Mouse (Mus musculus): ENCODE data around the gene Ppp2r5b. TPM values are rescaled to one million over a fixed set of nuclear protein-coding genes. Genes with fewer than 3 reads are reported as not detected.

The Ppp2r5b gene
- 43.8 and 62.7 TPM in 2 replicates for polyA plus RNA-seq (2012; ENCODE audit: low replicate concordance)

DNA sequence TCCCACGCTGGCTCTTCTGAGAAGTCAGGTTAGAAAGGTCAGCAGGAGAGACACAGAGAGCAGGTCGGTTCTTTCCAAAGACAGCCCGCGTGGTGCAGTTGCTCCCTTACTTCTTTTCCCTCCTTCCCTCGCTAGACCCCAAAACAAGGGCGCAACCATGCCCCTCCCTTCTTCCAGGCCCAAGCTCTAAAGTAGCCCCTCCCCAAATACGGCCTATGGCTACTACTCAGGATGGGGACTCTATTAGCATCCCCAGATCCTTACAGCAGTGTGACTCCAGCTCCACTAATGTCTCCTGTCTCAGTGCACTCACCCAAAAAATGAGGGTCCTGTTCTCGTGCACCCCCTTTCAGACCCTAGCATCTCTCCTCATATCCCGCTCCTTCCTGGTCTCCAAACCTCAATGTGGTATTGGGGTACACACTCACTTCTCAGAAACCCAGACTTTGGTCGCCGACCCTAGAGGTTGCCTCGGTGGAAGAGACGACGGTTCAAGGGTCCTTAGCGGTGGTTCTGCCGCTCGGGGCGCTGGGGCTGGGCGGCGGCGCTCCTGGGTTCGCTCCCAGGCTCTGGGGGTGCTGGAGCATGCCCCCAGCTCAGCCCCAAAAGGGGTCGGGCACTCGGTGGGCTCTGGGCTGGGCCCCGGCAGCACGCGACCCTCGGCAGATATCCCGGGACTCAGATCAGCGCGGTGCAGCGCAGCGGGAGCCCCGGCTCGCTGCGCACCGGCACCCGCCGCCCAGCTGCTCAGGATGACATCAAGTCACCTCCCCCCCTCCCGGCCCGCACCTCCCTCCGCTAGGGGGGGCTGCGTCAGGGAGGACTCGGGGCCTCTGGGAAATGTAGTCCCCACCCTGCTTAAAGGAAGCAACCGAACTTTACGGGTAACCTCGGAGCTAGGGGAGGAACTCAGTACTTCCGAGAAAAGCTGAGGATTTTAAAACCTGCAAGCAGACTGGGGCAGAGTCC is at the start of gene Ppp2r5b:
TSS of gene Ppp2r5b (minus strand) at position 789 of the 969 bp plus-strand sequence.

DNA sequence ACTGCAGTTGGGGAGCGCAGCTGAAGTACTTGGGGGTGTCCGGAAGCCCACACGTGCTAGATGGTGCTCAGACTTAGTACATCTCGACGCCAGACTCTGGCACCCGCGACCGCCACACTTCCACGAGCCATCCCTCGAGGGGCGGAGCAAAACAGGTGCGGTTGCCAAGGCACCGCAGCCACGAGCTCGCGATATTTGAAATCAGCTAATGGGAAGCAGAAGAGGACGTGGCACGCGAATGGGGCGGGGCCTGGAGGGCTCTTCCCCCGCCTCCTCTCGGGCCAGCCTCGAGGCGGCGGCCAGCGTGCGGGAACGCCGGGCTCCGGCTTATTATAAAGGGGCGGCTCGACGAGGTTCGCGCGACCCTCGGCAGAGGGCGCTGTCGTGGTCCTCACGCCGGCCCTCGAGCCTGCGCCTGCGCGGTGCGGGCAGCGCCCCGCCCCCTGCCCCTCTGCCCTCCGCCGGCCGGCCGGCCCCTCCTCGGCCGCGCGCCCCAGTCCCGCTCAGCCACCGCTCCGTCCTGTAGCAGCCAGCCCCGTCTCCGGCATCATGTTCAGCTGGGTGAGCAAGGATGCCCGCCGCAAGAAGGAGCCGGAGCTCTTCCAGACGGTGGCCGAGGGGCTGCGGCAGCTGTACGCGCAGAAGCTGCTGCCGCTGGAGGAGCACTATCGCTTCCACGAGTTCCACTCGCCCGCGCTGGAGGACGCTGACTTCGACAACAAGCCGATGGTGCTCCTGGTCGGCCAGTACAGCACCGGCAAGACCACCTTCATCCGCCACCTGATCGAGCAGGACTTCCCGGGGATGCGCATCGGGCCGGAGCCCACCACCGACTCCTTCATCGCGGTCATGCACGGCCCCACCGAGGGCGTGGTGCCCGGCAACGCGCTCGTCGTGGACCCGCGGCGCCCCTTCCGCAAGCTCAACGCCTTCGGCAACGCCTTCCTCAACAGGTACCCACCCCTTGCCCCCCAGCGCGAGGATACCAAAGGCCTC is 41.1 kb upstream of the Ppp2r5b start, which contains the start of gene Ehd1:
TSS of gene Ehd1 (plus strand) at position 300 of the 996 bp plus-strand sequence.

DNA sequence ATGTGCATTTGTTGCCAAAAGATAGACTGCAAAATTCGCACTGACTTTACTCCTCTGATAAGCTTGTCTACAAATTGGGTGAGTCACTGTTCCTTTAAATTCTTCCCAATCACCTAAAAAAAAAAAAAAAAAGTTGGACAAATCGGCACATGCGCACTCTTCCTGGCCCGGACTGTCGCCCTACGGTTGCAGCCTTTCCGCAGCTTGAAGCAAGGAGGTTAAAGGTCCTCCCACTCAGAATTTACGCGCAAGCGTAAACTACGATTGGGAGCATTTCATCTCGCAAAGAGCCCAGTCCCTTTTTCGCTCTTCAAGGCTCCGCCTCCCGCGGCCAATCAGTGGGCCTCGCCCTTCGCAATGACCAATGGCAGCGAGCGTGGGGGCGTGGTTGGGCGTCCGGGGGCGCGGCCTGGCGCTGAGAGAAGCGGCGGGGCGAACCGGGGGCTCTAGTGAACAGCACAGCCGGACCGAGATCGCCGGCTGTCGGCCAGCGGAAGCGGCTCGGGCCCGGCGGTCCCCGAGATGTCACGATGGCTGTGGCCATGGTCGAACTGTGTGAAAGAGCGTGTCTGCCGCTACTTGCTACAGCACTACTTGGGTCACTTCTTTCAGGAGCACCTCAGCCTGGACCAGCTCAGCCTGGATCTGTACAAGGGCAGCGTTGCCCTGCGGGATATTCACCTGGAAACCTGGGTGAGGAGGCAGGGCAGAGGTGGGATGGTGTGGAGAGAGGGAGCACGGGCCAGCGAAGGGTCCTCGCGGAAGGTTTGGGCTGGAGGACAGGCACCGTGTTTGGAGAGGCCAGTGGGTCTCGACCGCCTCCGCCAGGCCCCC is 5.8 kb upstream of the Ppp2r5b start, which contains the start of gene Atg2a:
TSS of gene Atg2a (plus strand) at position 395 of the 834 bp plus-strand sequence.

DNA sequence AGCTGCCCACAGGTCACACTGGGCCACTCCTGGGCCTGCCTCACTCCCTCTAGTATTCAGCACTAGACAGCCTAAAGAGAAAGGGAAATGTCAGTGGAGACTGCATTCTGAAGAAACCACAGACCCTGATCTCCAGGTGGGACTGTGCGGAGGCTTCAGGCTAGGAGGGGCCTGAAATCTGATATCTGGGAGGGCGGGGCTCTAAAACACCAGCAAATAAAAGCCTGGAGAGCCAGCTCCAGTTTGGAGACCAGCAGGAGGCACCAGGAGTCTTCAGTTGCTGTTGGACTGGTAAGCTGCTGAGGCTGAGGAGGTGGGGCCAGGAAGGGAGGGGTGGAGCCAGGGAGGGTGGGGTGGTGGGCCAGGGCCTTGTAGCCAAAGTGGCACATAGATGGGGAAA is 9.5 kb downstream of the Ppp2r5b start, which contains the start of gene Gpha2:
TSS of gene Gpha2 (plus strand) at position 246 of the 400 bp plus-strand sequence.

DNA sequence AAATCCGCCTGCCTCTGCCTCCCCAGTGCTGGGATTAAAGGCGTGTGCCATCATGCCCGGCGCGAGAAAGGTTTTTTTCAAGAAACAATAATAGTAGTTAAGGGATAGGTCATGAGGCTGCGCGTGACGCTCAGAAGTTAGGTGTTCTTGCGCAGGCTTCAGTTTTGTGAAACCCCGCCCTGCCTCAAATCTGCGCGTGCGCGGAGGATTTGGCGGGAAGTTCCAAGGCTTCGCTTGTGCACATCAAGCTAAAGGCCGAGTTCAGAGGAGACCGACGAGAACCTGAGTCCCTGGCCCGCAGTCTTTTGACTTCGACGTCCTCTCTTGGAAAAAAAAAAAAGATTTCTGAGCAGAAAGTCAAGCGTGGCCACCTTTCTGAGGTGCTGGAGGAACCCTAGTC is 51.5 kb downstream of the Ppp2r5b start, which contains the start of gene Majin:
TSS of gene Majin (plus strand) at position 258 of the 400 bp plus-strand sequence.

Other genes with a start within 250 kb of the Ppp2r5b start
- not detected in 2 replicates for gene Slc22a20, start 249.7 kb downstream of the Ppp2r5b start, polyA plus RNA-seq (2012; ENCODE audit: low replicate concordance)
- 55.8 and 154 TPM in 2 replicates for gene Capn1, start 220.0 kb downstream of the Ppp2r5b start, polyA plus RNA-seq (2012; ENCODE audit: low replicate concordance)
- gene Syvn1, start 189.3 kb downstream of the Ppp2r5b start, polyA plus RNA-seq (2012; ENCODE audit: low replicate concordance), result 393 and 539 TPM in 2 replicates
- 25.7 and 36.4 TPM in 2 replicates for gene Mrpl49, start 178.1 kb downstream of the Ppp2r5b start, polyA plus RNA-seq (2012; ENCODE audit: low replicate concordance)
- gene Fau, start 178.0 kb downstream of the Ppp2r5b start, polyA plus RNA-seq (2012; ENCODE audit: low replicate concordance), result 4,240 and 4,981 TPM in 2 replicates
- gene Znhit2, start 174.7 kb downstream of the Ppp2r5b start, polyA plus RNA-seq (2012; ENCODE audit: low replicate concordance), result 58.8 and 66.2 TPM in 2 replicates
- gene Tm7sf2, start 167.5 kb downstream of the Ppp2r5b start, polyA plus RNA-seq (2012; ENCODE audit: low replicate concordance), result 10.6 and 16.3 TPM in 2 replicates
- gene Vps51, start 158.6 kb downstream of the Ppp2r5b start, polyA plus RNA-seq (2012; ENCODE audit: low replicate concordance), result 52.2 and 188 TPM in 2 replicates
- gene Tmem262, start 155.8 kb downstream of the Ppp2r5b start, polyA plus RNA-seq (2012; ENCODE audit: low replicate concordance), result not detected in 2 replicates
- 0.19 TPM in 1 of 2 replicates, not detected in the other for gene Gm28374, start 153.6 kb downstream of the Ppp2r5b start, polyA plus RNA-seq (2012; ENCODE audit: low replicate concordance)
- 67.9 and 70.2 TPM in 2 replicates for gene Zfpl1, start 150.9 kb downstream of the Ppp2r5b start, polyA plus RNA-seq (2012; ENCODE audit: low replicate concordance)
- gene Cdca5, start 150.9 kb downstream of the Ppp2r5b start, polyA plus RNA-seq (2012; ENCODE audit: low replicate concordance), result 1.7 and 2.3 TPM in 2 replicates
- gene AC131692.1, start 141.5 kb downstream of the Ppp2r5b start, polyA plus RNA-seq (2012; ENCODE audit: low replicate concordance), result 1.7 and 2.1 TPM in 2 replicates
- gene Naaladl1, start 130.1 kb downstream of the Ppp2r5b start, polyA plus RNA-seq (2012; ENCODE audit: low replicate concordance), result 0.53 TPM in 1 of 2 replicates, not detected in the other
- 31.3 and 49.9 TPM in 2 replicates for gene Sac3d1, start 117.2 kb downstream of the Ppp2r5b start, polyA plus RNA-seq (2012; ENCODE audit: low replicate concordance)
- 120 and 217 TPM in 2 replicates for gene Snx15, start 107.6 kb downstream of the Ppp2r5b start, polyA plus RNA-seq (2012; ENCODE audit: low replicate concordance)
- gene Batf2, start 94.9 kb downstream of the Ppp2r5b start, polyA plus RNA-seq (2012; ENCODE audit: low replicate concordance), result 1.3 and 2.2 TPM in 2 replicates
- 32.6 and 45.2 TPM in 2 replicates for gene Arl2, start 94.3 kb downstream of the Ppp2r5b start, polyA plus RNA-seq (2012; ENCODE audit: low replicate concordance)
- not detected in 2 replicates for gene Majin, start 51.5 kb downstream of the Ppp2r5b start, polyA plus RNA-seq (2012; ENCODE audit: low replicate concordance)
- 0.22 TPM in 1 of 2 replicates, not detected in the other for gene Gpha2, start 9.5 kb downstream of the Ppp2r5b start, polyA plus RNA-seq (2012; ENCODE audit: low replicate concordance)
- 75.2 and 154 TPM in 2 replicates for gene Atg2a, start 5.8 kb upstream of the Ppp2r5b start, polyA plus RNA-seq (2012; ENCODE audit: low replicate concordance)
- 252 and 427 TPM in 2 replicates for gene Ehd1, start 40.9 kb upstream of the Ppp2r5b start, polyA plus RNA-seq (2012; ENCODE audit: low replicate concordance)
- 9.6 and 17.4 TPM in 2 replicates for gene Cdc42bpg, start 70.6 kb upstream of the Ppp2r5b start, polyA plus RNA-seq (2012; ENCODE audit: low replicate concordance)
- 120 and 143 TPM in 2 replicates for gene Men1, start 99.1 kb upstream of the Ppp2r5b start, polyA plus RNA-seq (2012; ENCODE audit: low replicate concordance)
- gene Map4k2, start 105.3 kb upstream of the Ppp2r5b start, polyA plus RNA-seq (2012; ENCODE audit: low replicate concordance), result 508 and 590 TPM in 2 replicates
- gene Sf1, start 127.8 kb upstream of the Ppp2r5b start, polyA plus RNA-seq (2012; ENCODE audit: low replicate concordance), result 995 and 2,858 TPM in 2 replicates
- gene Pygm, start 148.5 kb upstream of the Ppp2r5b start, polyA plus RNA-seq (2012; ENCODE audit: low replicate concordance), result 2.3 and 2.5 TPM in 2 replicates
- 492 and 537 TPM in 2 replicates for gene Rasgrp2, start 163.5 kb upstream of the Ppp2r5b start, polyA plus RNA-seq (2012; ENCODE audit: low replicate concordance)
- 3.6 and 14.7 TPM in 2 replicates for gene Nrxn2, start 182.9 kb upstream of the Ppp2r5b start, polyA plus RNA-seq (2012; ENCODE audit: low replicate concordance)

Data from hematopoietic multipotent progenitor cell, adult 10-12 weeks (in vitro differentiated cells).